Mouse (Mus musculus): Measurements from ENCODE around the gene Slc44a5. TPM values are rescaled to one million over a fixed set of nuclear protein-coding genes. Genes with fewer than 3 reads are reported as not detected.
A peak's percentile ranks its signal among the peaks of the same experiment; 100 is the strongest.

The Slc44a5 gene
- total and polyA plus RNA-seq, 2 experiments: not detected

GRCm38 (mm10) chr3:153943901-153944334, 29.3 kb upstream of the Slc44a5 start:
- peaks cover 15% of the 10 kb centered on the region for H3K4me1 ChIP-seq (ENCODE audit: control insufficient read depth, insufficient read depth, low read length)
- H3K36me3 ChIP-seq (ENCODE audit: control insufficient read depth, insufficient read depth, low read length): peaks cover 13% of the 10 kb centered on the region
- under 1% methylated on average over 19 of the region's 19 CpGs for WGBS
- H3K27ac ChIP-seq (replicated peaks; ENCODE audit: insufficient read depth, low read depth, low read length): peak overlapping the region; percentile 86
- no peaks in the 10 kb centered on the region for H3K27me3 ChIP-seq (ENCODE audit: control insufficient read depth, insufficient read depth, low read length)
- H3K4me3 ChIP-seq (ENCODE audit: insufficient read depth, low read depth, low read length): peak overlapping the region; percentile 79
- DNase-seq (ENCODE audit: extremely low read depth, low read depth, low spot score): peak; percentile 67
- H3K79me2 ChIP-seq (ENCODE audit: control insufficient read depth, insufficient read depth, low read length): no peaks in the 10 kb centered on the region; the same call in 1 of the 2 replicates
- peak overlapping the region; percentile 88 for H3K9ac ChIP-seq (ENCODE audit: low read depth, low read length)
- TF ChIP-seq POLR2A (IDR thresholded peaks at IDR 0.05; ENCODE audit: extremely low read depth, insufficient read depth, low read length) (no peak), CTCF (IDR thresholded peaks at IDR 0.05; ENCODE audit: low read depth, low read length) (no peak)

DNA sequence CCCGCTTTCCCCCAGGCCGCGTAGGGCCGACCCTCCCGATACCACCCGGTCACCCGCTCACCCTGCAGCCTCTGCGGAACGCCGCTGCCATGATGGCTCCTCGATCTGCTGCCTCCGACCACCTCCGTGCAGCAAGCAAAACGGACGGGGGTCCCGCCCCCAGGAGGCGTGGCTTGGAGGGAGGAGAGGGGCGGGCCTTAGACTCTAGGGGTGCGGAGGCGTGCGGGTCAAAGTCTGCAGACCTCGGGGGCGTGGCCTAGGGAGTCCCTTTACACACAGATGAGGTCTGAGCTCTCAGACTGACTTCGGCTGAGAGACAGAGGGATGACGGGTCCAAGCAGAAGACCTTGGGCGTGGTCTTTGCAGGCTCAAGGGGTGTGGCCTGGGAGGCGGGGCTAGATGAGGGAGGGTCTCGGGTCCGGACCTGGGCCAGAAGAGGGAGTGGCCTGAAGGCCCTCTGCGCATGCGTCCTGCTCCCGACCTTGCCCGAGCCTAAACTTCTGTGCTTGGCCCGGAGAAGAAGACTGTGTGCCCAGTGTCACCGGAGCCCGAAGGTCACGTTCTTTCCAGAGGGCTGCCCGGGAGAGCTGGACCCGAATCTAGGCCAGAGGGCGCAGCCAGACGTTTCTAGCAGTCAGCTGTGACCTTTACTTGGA, 28.8 kb upstream of the Slc44a5 start, which contains the start of gene Acadm:
Gene Acadm (minus strand): TSS at position 298 of the 656 bp plus-strand sequence.
- Histone ChIP-seq H3K4me1 (ENCODE audit: control insufficient read depth, insufficient read depth, low read length) (peaks cover 15% of the 10 kb centered on the region), H3K27me3 (ENCODE audit: control insufficient read depth, insufficient read depth, low read length) (no peaks in the 10 kb centered on the region), H3K9ac (ENCODE audit: low read depth, low read length) (peak within 1 kb of the TSS; percentile 88), H3K27ac (replicated peaks; ENCODE audit: insufficient read depth, low read depth, low read length) (peak within 1 kb of the TSS; percentile 86), H3K36me3 (ENCODE audit: control insufficient read depth, insufficient read depth, low read length) (peaks cover 9% of the 10 kb centered on the region), H3K4me3 (ENCODE audit: insufficient read depth, low read depth, low read length) (peak within 1 kb of the TSS; percentile 79), H3K79me2 (ENCODE audit: control insufficient read depth, insufficient read depth, low read length) (no peaks in the 10 kb centered on the region; the same call in 1 of the 2 replicates)
- TF ChIP-seq CTCF (IDR thresholded peaks at IDR 0.05; ENCODE audit: low read depth, low read length): no peak
- TF ChIP-seq POLR2A (IDR thresholded peaks at IDR 0.05; ENCODE audit: extremely low read depth, insufficient read depth, low read length): peak; percentile 94
- WGBS: under 1% methylated on average over 41 of the region's 41 CpGs
- peak; percentile 99 for DNase-seq (ENCODE audit: extremely low read depth, low read depth, low spot score)

- peak; percentile 84 for DNase-seq (ENCODE audit: extremely low read depth, low read depth, low spot score)
- Histone ChIP-seq H3K9ac (ENCODE audit: low read depth, low read length) (no peak overlapping the region), H3K4me1 (ENCODE audit: control insufficient read depth, insufficient read depth, low read length) (peaks cover 15% of the 10 kb centered on the region), H3K36me3 (ENCODE audit: control insufficient read depth, insufficient read depth, low read length) (no peaks in the 10 kb centered on the region), H3K4me3 (ENCODE audit: insufficient read depth, low read depth, low read length) (no peak overlapping the region), H3K27me3 (ENCODE audit: control insufficient read depth, insufficient read depth, low read length) (no peaks in the 10 kb centered on the region), H3K27ac (replicated peaks; ENCODE audit: insufficient read depth, low read depth, low read length) (peak overlapping the region; percentile 17; the same call in 1 of the 2 replicates), H3K79me2 (ENCODE audit: control insufficient read depth, insufficient read depth, low read length) (no peaks in the 10 kb centered on the region)
- no peak for TF ChIP-seq CTCF (IDR thresholded peaks at IDR 0.05; ENCODE audit: low read depth, low read length)
- no peak for TF ChIP-seq POLR2A (IDR thresholded peaks at IDR 0.05; ENCODE audit: extremely low read depth, insufficient read depth, low read length)
- 12% methylated on average over 4 of the region's 4 CpGs for WGBS
These were observed 26.0 kb upstream of the Slc44a5 start for GRCm38 (mm10) chr3:153947271-153947670.

DNA sequence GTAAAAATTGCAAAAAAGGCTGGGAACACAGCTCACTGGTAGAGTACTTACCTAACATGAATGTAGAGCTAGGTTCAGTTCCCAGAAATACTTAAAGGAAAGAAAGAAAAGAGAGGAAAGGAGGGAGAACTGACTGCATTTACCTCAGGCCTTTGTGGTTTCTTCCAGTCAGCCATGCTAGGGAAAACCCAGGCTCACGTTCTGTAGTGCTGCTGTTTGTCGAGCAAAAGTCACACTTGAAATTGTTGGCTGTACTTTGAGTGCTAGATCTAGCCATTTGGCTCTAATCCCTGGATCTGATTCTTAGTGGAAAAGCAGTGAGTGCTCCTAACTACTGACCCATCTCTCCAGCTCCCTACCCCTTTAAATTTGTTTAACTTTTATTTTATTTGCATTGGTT, 25.1 kb upstream of the Slc44a5 start:
- Histone ChIP-seq H3K27me3 (ENCODE audit: control insufficient read depth, insufficient read depth, low read length) (no peaks in the 10 kb centered on the region), H3K4me3 (ENCODE audit: insufficient read depth, low read depth, low read length) (no peak overlapping the region), H3K4me1 (ENCODE audit: control insufficient read depth, insufficient read depth, low read length) (peaks cover 9% of the 10 kb centered on the region), H3K9ac (ENCODE audit: low read depth, low read length) (no peak overlapping the region), H3K36me3 (ENCODE audit: control insufficient read depth, insufficient read depth, low read length) (no peaks in the 10 kb centered on the region), H3K79me2 (ENCODE audit: control insufficient read depth, insufficient read depth, low read length) (no peaks in the 10 kb centered on the region), H3K27ac (replicated peaks; ENCODE audit: insufficient read depth, low read depth, low read length) (peak overlapping the region; percentile 77)
- TF ChIP-seq CTCF (IDR thresholded peaks at IDR 0.05; ENCODE audit: low read depth, low read length) (no peak), POLR2A (IDR thresholded peaks at IDR 0.05; ENCODE audit: extremely low read depth, insufficient read depth, low read length) (no peak)
- 8% methylated on average over 2 of the region's 2 CpGs for WGBS
- peak; percentile 93 for DNase-seq (ENCODE audit: extremely low read depth, low read depth, low spot score)

DNA sequence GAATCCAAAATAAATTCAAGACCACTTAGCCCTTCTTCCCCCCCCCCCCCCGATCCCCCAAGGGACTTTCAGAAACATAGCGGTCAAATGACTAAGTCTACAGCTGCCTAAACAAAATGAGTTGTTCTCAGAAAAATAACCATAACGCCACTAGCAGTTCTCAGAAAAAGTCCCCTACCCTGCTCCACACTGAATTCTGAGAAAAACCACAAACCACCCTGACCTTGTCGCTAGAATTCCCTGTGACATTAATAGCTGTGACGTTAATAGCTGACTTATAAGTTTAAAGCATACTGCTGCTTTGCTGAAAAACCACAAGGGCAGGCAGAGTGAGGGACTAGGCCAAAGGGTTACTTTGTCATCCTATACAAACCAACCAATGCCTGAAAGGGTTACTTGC, 15.3 kb upstream of the Slc44a5 start:
- no peak for DNase-seq (ENCODE audit: extremely low read depth, low read depth, low spot score)
- Histone ChIP-seq H3K4me1 (ENCODE audit: control insufficient read depth, insufficient read depth, low read length) (no peaks in the 10 kb centered on the region), H3K36me3 (ENCODE audit: control insufficient read depth, insufficient read depth, low read length) (no peaks in the 10 kb centered on the region), H3K79me2 (ENCODE audit: control insufficient read depth, insufficient read depth, low read length) (no peaks in the 10 kb centered on the region), H3K4me3 (ENCODE audit: insufficient read depth, low read depth, low read length) (no peak overlapping the region), H3K27ac (replicated peaks; ENCODE audit: insufficient read depth, low read depth, low read length) (no peak overlapping the region), H3K9ac (ENCODE audit: low read depth, low read length) (no peak overlapping the region), H3K27me3 (ENCODE audit: control insufficient read depth, insufficient read depth, low read length) (no peaks in the 10 kb centered on the region)
- no peak for TF ChIP-seq POLR2A (IDR thresholded peaks at IDR 0.05; ENCODE audit: extremely low read depth, insufficient read depth, low read length)
- no peak for TF ChIP-seq CTCF (IDR thresholded peaks at IDR 0.05; ENCODE audit: low read depth, low read length)
- WGBS: 68% methylated on average over 5 of the region's 5 CpGs
